ENCODE assay signal across 14 mouse cellular contexts in the genomic region with DNA sequence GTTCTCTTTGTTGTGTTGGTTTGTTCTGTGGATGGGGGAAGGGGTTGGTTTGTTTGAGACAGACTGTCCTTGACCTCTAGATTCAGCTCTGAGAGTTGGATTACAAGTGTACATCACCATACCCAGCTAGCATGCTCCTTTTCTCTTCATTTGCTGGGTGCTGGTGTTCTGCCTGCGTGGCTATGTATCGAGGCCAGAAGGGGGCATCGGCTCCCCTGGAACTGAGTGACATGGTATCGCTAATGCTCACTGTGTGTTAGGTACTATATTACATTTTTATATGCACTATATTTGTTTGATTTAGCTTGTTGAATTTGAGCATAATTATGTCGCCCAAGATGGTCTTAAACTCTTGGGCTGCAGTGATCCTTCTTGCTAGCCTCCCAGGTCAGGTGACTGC. TPM values are rescaled to one million over a fixed set of nuclear protein-coding genes. Genes with fewer than 3 reads are reported as not detected.
DNase-seq lines count a peak whose midpoint lies in the region; ATAC-seq and TF ChIP-seq lines count a peak whose summit lies in the region.
"Had no signal": no experiment of that assay in that cellular context is flagged by ENCODE, and none has a peak within 500 bp of the region (broad histone marks: within the 10 kb centered on the region; RNA-seq: fewer than 3 reads in every experiment).

No protein-coding gene starts in this region.

- DNase-seq in heart, postnatal 0 days (ENCODE audit: low spot score), result no peak
- DNase-seq in heart, postnatal 36 days, result no peak
- no peak for DNase-seq in liver, postnatal 0 days
- DNase-seq in MEL (ENCODE audit: low read depth, low spot score), result no peak
- no peak for DNase-seq in cerebellum, postnatal 14 days
- no peak for DNase-seq in layer of hippocampus, postnatal 25 days (ENCODE audit: extremely low spot score in 1 of 2, low spot score in 1 of 2)
- DNase-seq: adrenal gland, adult 2 months; cerebellum, postnatal 25 days; thymus, postnatal 25 days had no signal

- TF ChIP-seq RAD21 in MEL (IDR thresholded peaks at IDR 0.05; ENCODE audit: low read depth, low read length), result no peak; the same call in 1 of the 2 replicates

- intact Hi-C loops in heart, postnatal 36 days (cut with DNase I), result no loop called here

- no peaks in the 10 kb centered on the region; the same call in 1 of the 2 replicates for H3K79me2 ChIP-seq in MEL (ENCODE audit: control insufficient read depth, insufficient read depth, low read length, poor library complexity)

- H3K4me2 ChIP-seq in heart, postnatal 0 days (ENCODE audit: low read depth, low read length), result no peak overlapping the region
- no peak overlapping the region for H3K4me2 ChIP-seq in liver, postnatal 0 days (ENCODE audit: low read depth, low read length)
- no peak overlapping the region for H3K4me2 ChIP-seq in liver, embryonic 12.5 days
- H3K4me2 ChIP-seq: midbrain, embryonic 12.5 days; neural tube, embryonic 12.5 days had no signal

- H3K4me1 ChIP-seq in heart, postnatal 0 days (ENCODE audit: control insufficient read depth, insufficient read depth), result no peaks in the 10 kb centered on the region
- peaks cover under 1% of the 10 kb centered on the region; the same call in 1 of the 2 replicates for H3K4me1 ChIP-seq in liver, postnatal 0 days (ENCODE audit: insufficient read depth)
- H3K4me1 ChIP-seq in liver, embryonic 12.5 days, result peaks cover 20% of the 10 kb centered on the region
- peaks cover under 1 to 5% of the 10 kb centered on the region in 2 experiments for H3K4me1 ChIP-seq in MEL (ENCODE audit: control insufficient read depth in 1 of 2, insufficient read depth in 2 of 2, low read length in 2 of 2)
- 0 out of 2 replicates have a peak, but pooled peaks cover 4% of the 10 kb centered on the region for H3K4me1 ChIP-seq in embryonic fibroblast, embryonic 13.5 days (ENCODE audit: control insufficient read depth, insufficient read depth, low read length)
- H3K4me1 ChIP-seq: midbrain, embryonic 12.5 days; neural tube, embryonic 12.5 days had no signal

- no peaks in the 10 kb centered on the region for H3K9me3 ChIP-seq in heart, postnatal 0 days (replicated peaks; ENCODE audit: control insufficient read depth, low read length)
- no peaks in the 10 kb centered on the region for H3K9me3 ChIP-seq in liver, postnatal 0 days (ENCODE audit: low read length)
- H3K9me3 ChIP-seq in liver, embryonic 12.5 days (replicated peaks), result no peaks in the 10 kb centered on the region
- no peaks in the 10 kb centered on the region for H3K9me3 ChIP-seq in MEL (replicated peaks; ENCODE audit: insufficient read depth, low read length)
- H3K9me3 ChIP-seq: midbrain, embryonic 12.5 days; neural tube, embryonic 12.5 days had no signal

- no peak for TF ChIP-seq EP300 in heart, postnatal 0 days (IDR thresholded peaks at IDR 0.05; ENCODE audit: low read depth)
- TF ChIP-seq EP300 in liver, postnatal 0 days (IDR thresholded peaks at IDR 0.05; ENCODE audit: low read depth), result no peak
- no peak for TF ChIP-seq EP300 in MEL (IDR thresholded peaks at IDR 0.05; ENCODE audit: low read depth in 1 of 2, low read length in 2 of 2)

- no peaks in the 10 kb centered on the region for H3K27me3 ChIP-seq in heart, postnatal 0 days (ENCODE audit: control insufficient read depth, insufficient read depth, low read length)
- no peaks in the 10 kb centered on the region for H3K27me3 ChIP-seq in liver, postnatal 0 days (ENCODE audit: insufficient read depth, low read length)
- H3K27me3 ChIP-seq in liver, embryonic 12.5 days (replicated peaks), result no peaks in the 10 kb centered on the region
- H3K27me3 ChIP-seq in MEL (ENCODE audit: control insufficient read depth in 1 of 2, insufficient read depth in 2 of 2, low read length in 2 of 2), result no peaks in the 10 kb centered on the region
- H3K27me3 ChIP-seq: midbrain, embryonic 12.5 days; neural tube, embryonic 12.5 days had no signal

- TF ChIP-seq CTCF in heart, postnatal 0 days (IDR thresholded peaks at IDR 0.05; ENCODE audit: low read depth), result 0 out of 2 replicates have a peak, but pooled peaks have one; percentile 13
- TF ChIP-seq CTCF in liver, postnatal 0 days (IDR thresholded peaks at IDR 0.05; ENCODE audit: low read depth), result peak; percentile 33
- TF ChIP-seq CTCF in MEL (IDR thresholded peaks at IDR 0.05 in 2 of 3, conservative IDR thresholded peaks at IDR 0.05 in 1 of 3; ENCODE audit: control insufficient read depth in 1 of 3, insufficient read depth in 1 of 3, low read depth in 2 of 3, low read length in 3 of 3, poor library complexity in 1 of 3, severe bottlenecking in 1 of 3), result peak in 2 of 3 experiments; percentile 32 to 41; a peak in 5 of 6 replicates
- TF ChIP-seq CTCF in embryonic fibroblast, embryonic 13.5 days (IDR thresholded peaks at IDR 0.05; ENCODE audit: borderline replicate concordance, insufficient read depth, low read length), result peak; percentile 26; the same call in 1 of the 2 replicates

- no peak overlapping the region for H3K9ac ChIP-seq in heart, postnatal 0 days (replicated peaks; ENCODE audit: low read depth, low read length)
- no peak overlapping the region for H3K9ac ChIP-seq in liver, postnatal 0 days (replicated peaks)
- H3K9ac ChIP-seq in liver, embryonic 12.5 days, result no peak overlapping the region
- no peak overlapping the region for H3K9ac ChIP-seq in MEL (ENCODE audit: control insufficient read depth, low read depth, low read length, poor library complexity, severe bottlenecking)
- H3K9ac ChIP-seq: midbrain, embryonic 12.5 days; neural tube, embryonic 12.5 days had no signal

- TF ChIP-seq POLR2A in MEL (IDR thresholded peaks at IDR 0.05; ENCODE audit: control insufficient read depth in 1 of 2, insufficient read depth in 1 of 2, low read depth in 1 of 2, low read length in 2 of 2, poor library complexity in 1 of 2), result no peak
- TF ChIP-seq POLR2A in embryonic fibroblast, embryonic 13.5 days (IDR thresholded peaks at IDR 0.05; ENCODE audit: low read depth, low read length), result no peak

- ATAC-seq in heart, postnatal 0 days (ENCODE audit: insufficient read depth, low read depth), result no peak
- ATAC-seq in liver, postnatal 0 days, result no peak
- ATAC-seq in liver, embryonic 12.5 days, result no peak
- ATAC-seq: intestine, embryonic 16.5 days had no signal

- 83% methylated on average over 5 of the region's 5 CpGs for WGBS in heart, postnatal 0 days
- 81% methylated on average over 5 of the region's 5 CpGs for WGBS in liver, postnatal 0 days (ENCODE audit: insufficient replicate concordance)
- 84% methylated on average over 5 of the region's 5 CpGs for WGBS in liver, embryonic 12.5 days (ENCODE audit: insufficient replicate concordance)

- H3K4me3 ChIP-seq in heart, postnatal 0 days (ENCODE audit: low read depth, low read length), result no peak overlapping the region
- no peak overlapping the region for H3K4me3 ChIP-seq in liver, postnatal 0 days (ENCODE audit: low read depth, low read length)
- no peak overlapping the region for H3K4me3 ChIP-seq in liver, embryonic 12.5 days
- H3K4me3 ChIP-seq in MEL (ENCODE audit: control insufficient read depth in 1 of 2, insufficient read depth in 1 of 2, low read depth in 2 of 2, low read length in 2 of 2), result no peak overlapping the region
- H3K4me3 ChIP-seq in embryonic fibroblast, embryonic 13.5 days (ENCODE audit: insufficient read depth, low read length), result no peak overlapping the region
- H3K4me3 ChIP-seq: midbrain, embryonic 12.5 days; neural tube, embryonic 12.5 days had no signal

- H3K36me3 ChIP-seq in heart, postnatal 0 days (replicated peaks; ENCODE audit: control insufficient read depth, insufficient read depth, low read length), result peaks cover 77% of the 10 kb centered on the region
- H3K36me3 ChIP-seq in liver, postnatal 0 days (replicated peaks; ENCODE audit: insufficient read depth, low read length), result peaks cover 38% of the 10 kb centered on the region
- H3K36me3 ChIP-seq in liver, embryonic 12.5 days, result peaks cover 68% of the 10 kb centered on the region
- H3K36me3 ChIP-seq in MEL (ENCODE audit: control insufficient read depth in 1 of 2, insufficient read depth in 2 of 2, low read length in 2 of 2), result peaks cover 1 to 2% of the 10 kb centered on the region in 2 experiments

- H3K27ac ChIP-seq in heart, postnatal 0 days (ENCODE audit: low read depth), result no peak overlapping the region
- no peak overlapping the region for H3K27ac ChIP-seq in liver, postnatal 0 days (ENCODE audit: low read depth)
- no peak overlapping the region for H3K27ac ChIP-seq in liver, embryonic 12.5 days
- H3K27ac ChIP-seq in MEL (ENCODE audit: control insufficient read depth, low read depth, low read length), result no peak overlapping the region
- no peak overlapping the region for H3K27ac ChIP-seq in embryonic fibroblast, embryonic 13.5 days (ENCODE audit: insufficient read depth, low read length)
- H3K27ac ChIP-seq: midbrain, embryonic 12.5 days; neural tube, embryonic 12.5 days had no signal

RNA-seq across cellular contexts. Expression of gene Traf4, which starts 19.2 kb away (rescaled TPM):
- 25.1 and 42.6 TPM in 2 replicates for total RNA-seq in heart, postnatal 0 days (2014; rRNA removed; ENCODE audit: low replicate concordance)
- polyA plus RNA-seq in heart, postnatal 0 days (2015; fragmentation: Nextera tagmentation; extraction: Ambion mirVana), result 21.2 and 22.9 TPM in 2 replicates
- 1 to 10 TPM; 6.1 to 7.0 TPM for total RNA-seq in heart, postnatal 36 days (2021)
- 15.3 and 18.9 TPM in 2 replicates for polyA plus RNA-seq in liver, postnatal 0 days (2015; fragmentation: Nextera tagmentation; extraction: Ambion mirVana)
- polyA plus RNA-seq in liver, embryonic 12.5 days (2016; fragmentation: Nextera tagmentation; extraction: Ambion mirVana), result 45.4 and 47.6 TPM in 2 replicates
- total RNA-seq in MEL (2012; rRNA removed), result 21.0 and 42.0 TPM in 2 replicates
- 10 to 100 TPM in 1 of 2 experiments, not detected in 1; 34.4 TPM for polyA plus RNA-seq in MEL (2012; ENCODE audit: insufficient read depth in 1 of 2, insufficient read length in 2 of 2, low read depth in 1 of 2, low replicate concordance in 2 of 2, missing spikeins in 1 of 2)
- polyA plus RNA-seq in embryonic fibroblast, embryonic 13.5 days (2011; ENCODE audit: insufficient read length, low read depth, missing spikeins), result 40.5 and 45.1 TPM in 2 replicates
- total RNA-seq in layer of hippocampus, postnatal 25 days (2021), result 10 to 100 TPM; 16.1 to 19.9 TPM

RNA-seq across cellular contexts. Expression of gene Nek8, which starts 30.3 kb away (rescaled TPM):
- total RNA-seq in heart, postnatal 0 days (2014; rRNA removed; ENCODE audit: low replicate concordance), result 24.6 and 27.2 TPM in 2 replicates
- polyA plus RNA-seq in heart, postnatal 0 days (2015; fragmentation: Nextera tagmentation; extraction: Ambion mirVana), result 8.1 and 9.1 TPM in 2 replicates
- 1 to 10 TPM; 2.2 to 3.4 TPM for total RNA-seq in heart, postnatal 36 days (2021)
- polyA plus RNA-seq in liver, postnatal 0 days (2015; fragmentation: Nextera tagmentation; extraction: Ambion mirVana), result 4.9 and 5.4 TPM in 2 replicates
- 12.2 and 13.7 TPM in 2 replicates for polyA plus RNA-seq in liver, embryonic 12.5 days (2016; fragmentation: Nextera tagmentation; extraction: Ambion mirVana)
- 6.0 and 7.5 TPM in 2 replicates for total RNA-seq in MEL (2012; rRNA removed)
- polyA plus RNA-seq in MEL (2012; ENCODE audit: insufficient read depth in 1 of 2, insufficient read length in 2 of 2, low read depth in 1 of 2, low replicate concordance in 2 of 2, missing spikeins in 1 of 2), result 10 to 100 TPM in 1 of 2 experiments, not detected in 1; 10.1 TPM
- 12.0 and 17.9 TPM in 2 replicates for polyA plus RNA-seq in embryonic fibroblast, embryonic 13.5 days (2011; ENCODE audit: insufficient read length, low read depth, missing spikeins)
- 1 to 10 TPM; 3.1 to 3.3 TPM for total RNA-seq in layer of hippocampus, postnatal 25 days (2021)

RNA-seq across cellular contexts. Expression of gene Tlcd1, which starts 30.3 kb away (rescaled TPM):
- 19.9 and 24.1 TPM in 2 replicates for total RNA-seq in heart, postnatal 0 days (2014; rRNA removed; ENCODE audit: low replicate concordance)
- polyA plus RNA-seq in heart, postnatal 0 days (2015; fragmentation: Nextera tagmentation; extraction: Ambion mirVana), result 15.1 and 16.8 TPM in 2 replicates
- total RNA-seq in heart, postnatal 36 days (2021), result 1 to 10 TPM; 6.1 to 7.5 TPM
- polyA plus RNA-seq in liver, postnatal 0 days (2015; fragmentation: Nextera tagmentation; extraction: Ambion mirVana), result 38.2 and 40.3 TPM in 2 replicates
- 62.6 and 67.1 TPM in 2 replicates for polyA plus RNA-seq in liver, embryonic 12.5 days (2016; fragmentation: Nextera tagmentation; extraction: Ambion mirVana)
- 16.2 and 28.3 TPM in 2 replicates for total RNA-seq in MEL (2012; rRNA removed)
- polyA plus RNA-seq in MEL (2012; ENCODE audit: insufficient read depth in 1 of 2, insufficient read length in 2 of 2, low read depth in 1 of 2, low replicate concordance in 2 of 2, missing spikeins in 1 of 2), result 10 to 100 TPM in 1 of 2 experiments, not detected in 1; 23.3 TPM
- polyA plus RNA-seq in embryonic fibroblast, embryonic 13.5 days (2011; ENCODE audit: insufficient read length, low read depth, missing spikeins), result 13.6 and 15.3 TPM in 2 replicates
- 10 to 100 TPM; 23.8 to 29.7 TPM for total RNA-seq in layer of hippocampus, postnatal 25 days (2021)

RNA-seq across cellular contexts. Expression of gene Rpl23a, which starts 37.2 kb away (rescaled TPM):
- 473 and 508 TPM in 2 replicates for total RNA-seq in heart, postnatal 0 days (2014; rRNA removed; ENCODE audit: low replicate concordance)
- 719 and 776 TPM in 2 replicates for polyA plus RNA-seq in heart, postnatal 0 days (2015; fragmentation: Nextera tagmentation; extraction: Ambion mirVana)
- 100 to 1,000 TPM; 805 to 853 TPM for total RNA-seq in heart, postnatal 36 days (2021)
- 732 and 758 TPM in 2 replicates for polyA plus RNA-seq in liver, postnatal 0 days (2015; fragmentation: Nextera tagmentation; extraction: Ambion mirVana)
- polyA plus RNA-seq in liver, embryonic 12.5 days (2016; fragmentation: Nextera tagmentation; extraction: Ambion mirVana), result 1,112 and 1,156 TPM in 2 replicates
- 3,920 and 4,112 TPM in 2 replicates for total RNA-seq in MEL (2012; rRNA removed)
- 1,000 to 10,000 TPM in 1 of 2 experiments, not detected in 1; 2,892 TPM for polyA plus RNA-seq in MEL (2012; ENCODE audit: insufficient read depth in 1 of 2, insufficient read length in 2 of 2, low read depth in 1 of 2, low replicate concordance in 2 of 2, missing spikeins in 1 of 2)
- polyA plus RNA-seq in embryonic fibroblast, embryonic 13.5 days (2011; ENCODE audit: insufficient read length, low read depth, missing spikeins), result 2,180 and 2,276 TPM in 2 replicates
- total RNA-seq in layer of hippocampus, postnatal 25 days (2021), result 100 to 1,000 TPM; 678 to 771 TPM

RNA-seq across cellular contexts. Expression of gene Rab34, which starts 42.1 kb away (rescaled TPM):
- 55.1 and 57.5 TPM in 2 replicates for total RNA-seq in heart, postnatal 0 days (2014; rRNA removed; ENCODE audit: low replicate concordance)
- 37.1 and 39.7 TPM in 2 replicates for polyA plus RNA-seq in heart, postnatal 0 days (2015; fragmentation: Nextera tagmentation; extraction: Ambion mirVana)
- total RNA-seq in heart, postnatal 36 days (2021), result 10 to 100 TPM in 1 of 2 experiments, 1 to 10 TPM in 1; 10.0 to 13.2 TPM
- polyA plus RNA-seq in liver, postnatal 0 days (2015; fragmentation: Nextera tagmentation; extraction: Ambion mirVana), result 26.6 and 28.9 TPM in 2 replicates
- polyA plus RNA-seq in liver, embryonic 12.5 days (2016; fragmentation: Nextera tagmentation; extraction: Ambion mirVana), result 20.3 and 24.0 TPM in 2 replicates
- 20.8 TPM in 2 replicates for total RNA-seq in MEL (2012; rRNA removed)
- 10 to 100 TPM in 1 of 2 experiments, not detected in 1; 42.9 TPM for polyA plus RNA-seq in MEL (2012; ENCODE audit: insufficient read depth in 1 of 2, insufficient read length in 2 of 2, low read depth in 1 of 2, low replicate concordance in 2 of 2, missing spikeins in 1 of 2)
- 112 and 127 TPM in 2 replicates for polyA plus RNA-seq in embryonic fibroblast, embryonic 13.5 days (2011; ENCODE audit: insufficient read length, low read depth, missing spikeins)
- 10 to 100 TPM; 26.1 to 37.3 TPM for total RNA-seq in layer of hippocampus, postnatal 25 days (2021)
